Mouse (Mus musculus) embryonic facial prominence, embryonic 13.5 days (tissue): ENCODE measurements around the gene Cnpy1. TPM values are rescaled to one million over a fixed set of nuclear protein-coding genes. Genes with fewer than 3 reads are reported as not detected.

Experiments used
- ATAC-seq: fragments of 200-750 bp; cut with Nextera tagmentation; 2 replicates; pipeline ENCODE4 v1.8.0; 2017; ENCODE audit warnings: low read depth; ENCODE audit not compliant: insufficient number of reproducible peaks, insufficient read depth, low FRiP score, low TSS enrichment
- H3K27ac ChIP-seq: fragments of 300-500 bp; sonication (generic); 2 replicates; pipeline ENCODE4 v1.5.1; 2015; ENCODE audit warnings: moderate library complexity, mild to moderate bottlenecking, inconsistent platforms
- H3K27me3 ChIP-seq: fragments of 300-500 bp; sonication (generic); 2 replicates; pipeline ENCODE4 v1.6.1; 2015; ENCODE audit warnings: mild to moderate bottlenecking, inconsistent platforms
- H3K36me3 ChIP-seq: fragments of 300-500 bp; sonication (generic); 2 replicates; pipeline ENCODE4 v1.6.1; 2015; ENCODE audit warnings: mild to moderate bottlenecking, inconsistent platforms
- H3K4me1 ChIP-seq: fragments of 300-500 bp; sonication (generic); 2 replicates; pipeline ENCODE4 v1.6.1; 2015; ENCODE audit warnings: inconsistent platforms
- H3K4me2 ChIP-seq: fragments of 300-500 bp; sonication (generic); 2 replicates; pipeline ENCODE4 v1.6.1; 2015; ENCODE audit warnings: moderate library complexity, mild to moderate bottlenecking, inconsistent platforms
- H3K4me3 ChIP-seq: fragments of 300-500 bp; sonication (generic); 2 replicates; pipeline ENCODE4 v1.5.1; 2015; ENCODE audit warnings: mild to moderate bottlenecking, inconsistent platforms
- H3K9ac ChIP-seq: fragments of 300-500 bp; sonication (generic); 2 replicates; pipeline ENCODE4 v1.6.1; 2015; ENCODE audit warnings: mild to moderate bottlenecking, inconsistent platforms
- H3K9me3 ChIP-seq: fragments of 300-500 bp; sonication (generic); 2 replicates; pipeline ENCODE4 v1.6.1; 2016; ENCODE audit warnings: inconsistent platforms
- WGBS: fragments of 180-500 bp; shearing (Covaris S2); methylation state at CpG from one replicate; pipeline ENCODE4 v1.1.7; 2015; ENCODE audit warnings: mixed read lengths; 5-methylcytosine and 5-hydroxymethylcytosine counted together
- polyA plus RNA-seq: library from polyadenylated mRNA; unstranded; fragments of >200 nt; fragmentation: Nextera tagmentation; extraction: Ambion mirVana; gene quantifications from 2 replicates; pipeline ENCODE4 v1.2.1, GENCODE M21; 2015

Cnpy1 gene
- polyA plus RNA-seq, 1 experiment from 2014 or later, result 0.48 TPM

- ATAC-seq, result no peak
- no peak overlapping the region for H3K4me2 ChIP-seq
- H3K27ac ChIP-seq, result no peak overlapping the region
- H3K9ac ChIP-seq, result no peak overlapping the region
- WGBS, result 0% methylated on average over 2 of the region's 2 CpGs
- H3K4me1 ChIP-seq, result peaks cover 7% of the 10 kb centered on the region
- H3K9me3 ChIP-seq, result no peaks in the 10 kb centered on the region
- H3K4me3 ChIP-seq, result no peak overlapping the region
- no peaks in the 10 kb centered on the region for H3K36me3 ChIP-seq
- H3K27me3 ChIP-seq, result peaks cover 100% of the 10 kb centered on the region
Measured at GRCm38 (mm10) chr5:28176585-28176984, 69.0 kb downstream of the Cnpy1 start.

- ATAC-seq, result no peak
- no peak overlapping the region for H3K9ac ChIP-seq
- WGBS, result 5% methylated on average over 4 of the region's 4 CpGs
Measured at GRCm38 (mm10) chr5:28176023-28176422, 69.6 kb downstream of the Cnpy1 start.

GRCm38 (mm10) chr5:28175570-28175919 lies 70.1 kb downstream of the Cnpy1 start:
- 2% methylated on average over 10 of the region's 10 CpGs for WGBS
- Histone ChIP-seq H3K4me3 (no peak overlapping the region), H3K4me2 (no peak overlapping the region), H3K36me3 (no peaks in the 10 kb centered on the region), H3K9ac (no peak overlapping the region), H3K27ac (no peak overlapping the region), H3K4me1 (peaks cover 7% of the 10 kb centered on the region), H3K9me3 (no peaks in the 10 kb centered on the region), H3K27me3 (peaks cover 99% of the 10 kb centered on the region)
- no peak for ATAC-seq

More at GRCm38 (mm10) chr5:28176023-28176422, 69.6 kb downstream of the Cnpy1 start:
- H3K27me3 ChIP-seq, result peaks cover 99% of the 10 kb centered on the region
- H3K9me3 ChIP-seq, result no peaks in the 10 kb centered on the region
- H3K36me3 ChIP-seq, result no peaks in the 10 kb centered on the region
- peaks cover 7% of the 10 kb centered on the region for H3K4me1 ChIP-seq
- H3K27ac ChIP-seq, result no peak overlapping the region
- no peak overlapping the region for H3K4me3 ChIP-seq
- H3K4me2 ChIP-seq, result no peak overlapping the region

GRCm38 (mm10) chr5:28174876-28175569 lies 70.6 kb downstream of the Cnpy1 start:
- H3K9ac ChIP-seq, result no peak overlapping the region
- no peak overlapping the region for H3K4me2 ChIP-seq
- H3K9me3 ChIP-seq, result no peaks in the 10 kb centered on the region
- no peak overlapping the region for H3K4me3 ChIP-seq
- H3K27me3 ChIP-seq, result peaks cover 97% of the 10 kb centered on the region
- no peak for ATAC-seq
- peaks cover 7% of the 10 kb centered on the region for H3K4me1 ChIP-seq
- under 1% methylated on average over 24 of the region's 24 CpGs for WGBS
- no peak overlapping the region for H3K27ac ChIP-seq
- no peaks in the 10 kb centered on the region for H3K36me3 ChIP-seq

- no peak overlapping the region for H3K9ac ChIP-seq
- WGBS, result 2% methylated on average over 9 of the region's 9 CpGs
- ATAC-seq, result no peak
- peaks cover 7% of the 10 kb centered on the region for H3K4me1 ChIP-seq
- no peak overlapping the region for H3K27ac ChIP-seq
- H3K27me3 ChIP-seq, result peaks cover 97% of the 10 kb centered on the region
- H3K4me2 ChIP-seq, result no peak overlapping the region
- no peak overlapping the region for H3K4me3 ChIP-seq
- no peaks in the 10 kb centered on the region for H3K36me3 ChIP-seq
- no peaks in the 10 kb centered on the region for H3K9me3 ChIP-seq
Measured at GRCm38 (mm10) chr5:28174086-28174485, 71.5 kb downstream of the Cnpy1 start.

- ATAC-seq, result no peak
- Histone ChIP-seq H3K9me3 (no peaks in the 10 kb centered on the region), H3K36me3 (no peaks in the 10 kb centered on the region), H3K4me2 (no peak overlapping the region), H3K27ac (no peak overlapping the region), H3K4me1 (peaks cover 7% of the 10 kb centered on the region), H3K9ac (no peak overlapping the region), H3K4me3 (no peak overlapping the region), H3K27me3 (peaks cover 97% of the 10 kb centered on the region)
- 4% methylated on average over 1 of the region's 1 CpGs for WGBS
Measured at GRCm38 (mm10) chr5:28173674-28174073, 71.9 kb downstream of the Cnpy1 start.

GRCm38 (mm10) chr5:28172921-28173670 lies 72.5 kb downstream of the Cnpy1 start:
- H3K36me3 ChIP-seq, result no peaks in the 10 kb centered on the region

GRCm38 (mm10) chr5:28172261-28172920 lies 73.2 kb downstream of the Cnpy1 start:
- Histone ChIP-seq H3K27ac (no peak overlapping the region), H3K27me3 (peaks cover 97% of the 10 kb centered on the region)

More at GRCm38 (mm10) chr5:28172921-28173670, 72.5 kb downstream of the Cnpy1 start:
- 5% methylated on average over 4 of the region's 4 CpGs for WGBS
- no peak overlapping the region for H3K27ac ChIP-seq
- no peak for ATAC-seq
- H3K9ac ChIP-seq, result no peak overlapping the region
- peaks cover 7% of the 10 kb centered on the region for H3K4me1 ChIP-seq
- H3K4me3 ChIP-seq, result no peak overlapping the region
- no peak overlapping the region for H3K4me2 ChIP-seq
- peaks cover 97% of the 10 kb centered on the region for H3K27me3 ChIP-seq
- no peaks in the 10 kb centered on the region for H3K9me3 ChIP-seq

GRCm38 (mm10) chr5:28171667-28172066 lies 73.9 kb downstream of the Cnpy1 start:
- Histone ChIP-seq H3K4me1 (peaks cover 11% of the 10 kb centered on the region), H3K27me3 (peaks cover 97% of the 10 kb centered on the region), H3K4me3 (no peak overlapping the region), H3K9me3 (no peaks in the 10 kb centered on the region), H3K27ac (no peak overlapping the region), H3K4me2 (no peak overlapping the region), H3K9ac (no peak overlapping the region), H3K36me3 (no peaks in the 10 kb centered on the region)
- WGBS, result 12% methylated on average over 5 of the region's 5 CpGs
- no peak for ATAC-seq

More at GRCm38 (mm10) chr5:28172261-28172920, 73.2 kb downstream of the Cnpy1 start:
- Histone ChIP-seq H3K36me3 (no peaks in the 10 kb centered on the region), H3K4me1 (peaks cover 7% of the 10 kb centered on the region), H3K9ac (no peak overlapping the region), H3K4me3 (no peak overlapping the region), H3K9me3 (no peaks in the 10 kb centered on the region), H3K4me2 (no peak overlapping the region)
- 6% methylated on average over 8 of the region's 8 CpGs for WGBS
- no peak for ATAC-seq

GRCm38 (mm10) chr5:28170892-28171291 lies 74.7 kb downstream of the Cnpy1 start:
- Histone ChIP-seq H3K9me3 (no peaks in the 10 kb centered on the region), H3K27me3 (peaks cover 97% of the 10 kb centered on the region), H3K4me2 (no peak overlapping the region), H3K4me1 (peaks cover 19% of the 10 kb centered on the region), H3K27ac (no peak overlapping the region), H3K36me3 (no peaks in the 10 kb centered on the region), H3K9ac (no peak overlapping the region), H3K4me3 (no peak overlapping the region)
- ATAC-seq, result no peak
- 2% methylated on average over 19 of the region's 19 CpGs for WGBS

- Histone ChIP-seq H3K27me3 (peaks cover 97% of the 10 kb centered on the region), H3K36me3 (no peaks in the 10 kb centered on the region), H3K9me3 (no peaks in the 10 kb centered on the region), H3K4me2 (no peak overlapping the region), H3K4me3 (no peak overlapping the region), H3K27ac (no peak overlapping the region), H3K4me1 (peaks cover 25% of the 10 kb centered on the region), H3K9ac (no peak overlapping the region)
- ATAC-seq, result no peak
- 5% methylated on average over 17 of the region's 17 CpGs for WGBS
Measured at GRCm38 (mm10) chr5:28170081-28170480, 75.5 kb downstream of the Cnpy1 start.
